Mouse (Mus musculus) CD8-positive naive resting alpha-beta T cell, adult 2 months (primary cell): ENCODE results near the gene Pold4.
A peak's percentile ranks its signal among the peaks of the same experiment; 100 is the strongest.

ENCODE experiments used
- DNase-seq, 2 experiments: peaks; one replicate each; pipeline ENCODE4 v3.0.0; 2022; ENCODE audit warnings: low read depth in 2 of 2, low spot score in 2 of 2

Gene Pold4

GRCm38 (mm10) chr19:4231253-4232185 is at the start of gene Pold4:
Gene Pold4 (plus strand): TSS chr19:4231899.
- DNase-seq, result peak; percentile 87 to 94

- DNase-seq, result no peak
Measured at GRCm38 (mm10) chr19:4183689-4184088, 48.0 kb upstream of the Pold4 start.

GRCm38 (mm10) chr19:4184976-4185975 is 46.4 kb upstream of the Pold4 start:
- DNase-seq, result peak; percentile 65 to 77

GRCm38 (mm10) chr19:4187303-4187702 is 44.4 kb upstream of the Pold4 start:
- DNase-seq, result no peak

- peak in 1 of 2 experiments; percentile 41 for DNase-seq
Measured at GRCm38 (mm10) chr19:4189051-4189620, 42.6 kb upstream of the Pold4 start.

GRCm38 (mm10) chr19:4190831-4191334 is 40.8 kb upstream of the Pold4 start, which contains the start of gene Tbc1d10c:
Gene Tbc1d10c (minus strand): TSS chr19:4191284.
- DNase-seq, result peak; percentile 71 to 83

- peak; percentile 95 to 96 for DNase-seq
Measured at GRCm38 (mm10) chr19:4191528-4192250, 40.0 kb upstream of the Pold4 start, which contains the start of gene Ppp1ca. Gene Ppp1ca (plus strand): TSS chr19:4192065.

- no peak for DNase-seq
Measured at GRCm38 (mm10) chr19:4192251-4192985, 39.3 kb upstream of the Pold4 start.

GRCm38 (mm10) chr19:4193129-4193528 is 38.6 kb upstream of the Pold4 start:
- no peak for DNase-seq

GRCm38 (mm10) chr19:4194021-4194724 is 37.5 kb upstream of the Pold4 start:
- DNase-seq, result no peak

- DNase-seq, result no peak
Measured at GRCm38 (mm10) chr19:4194776-4195650, 36.7 kb upstream of the Pold4 start.

- no peak for DNase-seq
Measured at GRCm38 (mm10) chr19:4196048-4196447, 35.7 kb upstream of the Pold4 start.

- no peak for DNase-seq
Measured at GRCm38 (mm10) chr19:4196548-4196947, 35.2 kb upstream of the Pold4 start.

GRCm38 (mm10) chr19:4197180-4197579 is 34.5 kb upstream of the Pold4 start:
- no peak for DNase-seq

GRCm38 (mm10) chr19:4201291-4201909 is 30.3 kb upstream of the Pold4 start, which contains the start of gene Rad9a:
Gene Rad9a (minus strand): TSS chr19:4201662.
- DNase-seq, result peak; percentile 77 to 86

- DNase-seq, result no peak
Measured at GRCm38 (mm10) chr19:4202149-4202548, 29.6 kb upstream of the Pold4 start.

- no peak for DNase-seq
Measured at GRCm38 (mm10) chr19:4203148-4203547, 28.6 kb upstream of the Pold4 start.
